Mouse (Mus musculus) thymus, adult 2 months (tissue): ENCODE results near the gene Arhgap23.

ENCODE experiments used
- CTCF ChIP-seq: fragments of 200-500 bp; IDR thresholded peaks from 2 replicates; pipeline ENCODE4 v1.5.1; 2012; ENCODE audit warnings: mild to moderate bottlenecking, control low read depth, low read length, moderate library complexity, borderline replicate concordance; ENCODE audit not compliant: control insufficient read depth, poor library complexity, insufficient read depth; ENCODE audit errors: extremely low read depth
- POLR2A ChIP-seq: fragments of 200-500 bp; IDR thresholded peaks from 2 replicates; pipeline ENCODE4 v1.6.1; 2012; ENCODE audit warnings: mild to moderate bottlenecking, low read length, control low read depth, moderate library complexity; ENCODE audit not compliant: control insufficient read depth, poor library complexity, insufficient read depth; ENCODE audit errors: extremely low read depth

- TF ChIP-seq CTCF, result no peak
- no peak for TF ChIP-seq POLR2A
Measured at GRCm38 (mm10) chr11:97466444-97467160, 51.3 kb downstream of the Arhgap23 start.
